Mouse (Mus musculus): ENCODE measurements around the gene Efcab8. TPM values are rescaled to one million over a fixed set of nuclear protein-coding genes. Genes with fewer than 3 reads are reported as not detected.

The Efcab8 gene
- 0.01 TPM for polyA plus RNA-seq (2012; fragmentation: generic; extraction: Trizol)
- long read RNA-seq, experiment 1, partial matches to known transcripts: 0 of 3 reads
- long read RNA-seq, experiment 1, other reads (novel, unspliced or antisense): 3 of 3 reads
- long read RNA-seq, experiment 2: 0 reads

- no peak within 1 kb of the TSS for H3K4me3 ChIP-seq (ENCODE audit: insufficient read depth, poor library complexity, severe bottlenecking)
- H3K79me2 ChIP-seq (ENCODE audit: control insufficient read depth, insufficient read depth): no peaks in the 10 kb centered on the region
- TF ChIP-seq MYOG (IDR thresholded peaks at IDR 0.05; ENCODE audit: control insufficient read depth, extremely low read depth, insufficient read length): no peak
- TF ChIP-seq MAX (IDR thresholded peaks at IDR 0.05): no peak
- TF ChIP-seq CTCF (IDR thresholded peaks at IDR 0.05; ENCODE audit: control insufficient read depth, insufficient read depth, insufficient read length): no peak
- no peak for TF ChIP-seq MYOD1 (IDR thresholded peaks at IDR 0.05; ENCODE audit: control insufficient read depth, insufficient read length, low read depth)
- TF ChIP-seq USF1 (IDR thresholded peaks at IDR 0.05; ENCODE audit: low read depth): no peak
- no peak for TF ChIP-seq FOSL1 (IDR thresholded peaks at IDR 0.05; ENCODE audit: insufficient read depth, low read length, poor library complexity, severe bottlenecking)
- TF ChIP-seq CEBPB (IDR thresholded peaks at IDR 0.05; ENCODE audit: low read depth): no peak
- no peaks in the 10 kb centered on the region for H3K79me3 ChIP-seq (ENCODE audit: low read depth)
- H3K27me3 ChIP-seq (ENCODE audit: control insufficient read depth, insufficient read depth, insufficient read length): no peaks in the 10 kb centered on the region
- H3ac ChIP-seq (ENCODE audit: control insufficient read depth, insufficient read length, low read depth): no peak within 1 kb of the TSS
- H3K36me3 ChIP-seq (ENCODE audit: control insufficient read depth, insufficient read depth): peaks cover 12% of the 10 kb centered on the region
These were observed at the start of gene Efcab8 for GRCm38 (mm10) chr2:153779394-153779981. Gene Efcab8, plus strand, starts transcription at chr2:153779931.

GRCm38 (mm10) chr2:153734033-153734432, 45.7 kb upstream of the Efcab8 start:
- no peaks in the 10 kb centered on the region for H3K79me2 ChIP-seq (ENCODE audit: control insufficient read depth, insufficient read depth)
- no peak overlapping the region for H3K4me3 ChIP-seq (ENCODE audit: insufficient read depth, poor library complexity, severe bottlenecking)
- H3K79me3 ChIP-seq (ENCODE audit: low read depth): no peaks in the 10 kb centered on the region
- no peak overlapping the region for H3ac ChIP-seq (ENCODE audit: control insufficient read depth, insufficient read length, low read depth)
- no peak for TF ChIP-seq CEBPB (IDR thresholded peaks at IDR 0.05; ENCODE audit: low read depth)
- peaks cover 11% of the 10 kb centered on the region for H3K27me3 ChIP-seq (ENCODE audit: control insufficient read depth, insufficient read depth, insufficient read length)
- H3K36me3 ChIP-seq (ENCODE audit: control insufficient read depth, insufficient read depth): no peaks in the 10 kb centered on the region

GRCm38 (mm10) chr2:153740500-153741436, 39.0 kb upstream of the Efcab8 start, which contains the start of gene Mapre1:
Gene Mapre1, plus strand, starts transcription at chr2:153741274.
- Histone ChIP-seq H3K27me3 (ENCODE audit: control insufficient read depth, insufficient read depth, insufficient read length) (peaks cover 4% of the 10 kb centered on the region), H3ac (ENCODE audit: control insufficient read depth, insufficient read length, low read depth) (peak within 1 kb of the TSS; percentile 75), H3K36me3 (ENCODE audit: control insufficient read depth, insufficient read depth) (peaks cover 16% of the 10 kb centered on the region), H3K79me2 (ENCODE audit: control insufficient read depth, insufficient read depth) (peaks cover 45% of the 10 kb centered on the region), H3K4me3 (ENCODE audit: insufficient read depth, poor library complexity, severe bottlenecking) (peak within 1 kb of the TSS; percentile 98), H3K79me3 (ENCODE audit: low read depth) (peaks cover 43% of the 10 kb centered on the region)
- no peak for TF ChIP-seq MYOD1 (IDR thresholded peaks at IDR 0.05; ENCODE audit: control insufficient read depth, insufficient read length, low read depth)
- TF ChIP-seq USF1 (IDR thresholded peaks at IDR 0.05; ENCODE audit: low read depth): peak; percentile 100

- Histone ChIP-seq H3K4me3 (ENCODE audit: insufficient read depth, poor library complexity, severe bottlenecking) (peak overlapping the region; percentile 98), H3ac (ENCODE audit: control insufficient read depth, insufficient read length, low read depth) (peak overlapping the region; percentile 75), H3K79me2 (ENCODE audit: control insufficient read depth, insufficient read depth) (peaks cover 53% of the 10 kb centered on the region), H3K36me3 (ENCODE audit: control insufficient read depth, insufficient read depth) (peaks cover 24% of the 10 kb centered on the region), H3K79me3 (ENCODE audit: low read depth) (peaks cover 51% of the 10 kb centered on the region), H3K27me3 (ENCODE audit: control insufficient read depth, insufficient read depth, insufficient read length) (no peaks in the 10 kb centered on the region)
- TF ChIP-seq MAX (IDR thresholded peaks at IDR 0.05) (no peak), FOSL1 (IDR thresholded peaks at IDR 0.05; ENCODE audit: insufficient read depth, low read length, poor library complexity, severe bottlenecking) (no peak), CTCF (IDR thresholded peaks at IDR 0.05; ENCODE audit: control insufficient read depth, insufficient read depth, insufficient read length) (no peak), MYOG (IDR thresholded peaks at IDR 0.05; ENCODE audit: control insufficient read depth, extremely low read depth, insufficient read length) (no peak), USF1 (IDR thresholded peaks at IDR 0.05; ENCODE audit: low read depth) (no peak), CEBPB (IDR thresholded peaks at IDR 0.05; ENCODE audit: low read depth) (no peak), MYOD1 (IDR thresholded peaks at IDR 0.05; ENCODE audit: control insufficient read depth, insufficient read length, low read depth) (no peak)
These were observed 38.2 kb upstream of the Efcab8 start for GRCm38 (mm10) chr2:153741437-153742065.

GRCm38 (mm10) chr2:153747994-153748393, 31.7 kb upstream of the Efcab8 start:
- no peak overlapping the region for H3ac ChIP-seq (ENCODE audit: control insufficient read depth, insufficient read length, low read depth)
- H3K27me3 ChIP-seq (ENCODE audit: control insufficient read depth, insufficient read depth, insufficient read length): no peaks in the 10 kb centered on the region
- TF ChIP-seq MAX (IDR thresholded peaks at IDR 0.05) (no peak), FOSL1 (IDR thresholded peaks at IDR 0.05; ENCODE audit: insufficient read depth, low read length, poor library complexity, severe bottlenecking) (no peak), USF1 (IDR thresholded peaks at IDR 0.05; ENCODE audit: low read depth) (no peak), CTCF (IDR thresholded peaks at IDR 0.05; ENCODE audit: control insufficient read depth, insufficient read depth, insufficient read length) (no peak), MYOD1 (IDR thresholded peaks at IDR 0.05; ENCODE audit: control insufficient read depth, insufficient read length, low read depth) (no peak), CEBPB (IDR thresholded peaks at IDR 0.05; ENCODE audit: low read depth) (no peak), MYOG (IDR thresholded peaks at IDR 0.05; ENCODE audit: control insufficient read depth, extremely low read depth, insufficient read length) (no peak)
- H3K36me3 ChIP-seq (ENCODE audit: control insufficient read depth, insufficient read depth): peaks cover 78% of the 10 kb centered on the region
- H3K4me3 ChIP-seq (ENCODE audit: insufficient read depth, poor library complexity, severe bottlenecking): no peak overlapping the region
- peaks cover 98% of the 10 kb centered on the region for H3K79me2 ChIP-seq (ENCODE audit: control insufficient read depth, insufficient read depth)
- peaks cover 91% of the 10 kb centered on the region for H3K79me3 ChIP-seq (ENCODE audit: low read depth)

Data from C2C12 (cell line).